Mouse (Mus musculus) E14TG2a.4 (cell line): ENCODE data around the gene Prss44.

Experiments
- CTCF ChIP-seq: conservative IDR thresholded peaks from 2 replicates; pipeline ENCODE4 v1.5.1; 2014; ENCODE audit warnings: low read length
- POU5F1 ChIP-seq: IDR thresholded peaks from 2 replicates; pipeline ENCODE4 v1.6.1; 2014; ENCODE audit warnings: low read length, borderline replicate concordance

DNA sequence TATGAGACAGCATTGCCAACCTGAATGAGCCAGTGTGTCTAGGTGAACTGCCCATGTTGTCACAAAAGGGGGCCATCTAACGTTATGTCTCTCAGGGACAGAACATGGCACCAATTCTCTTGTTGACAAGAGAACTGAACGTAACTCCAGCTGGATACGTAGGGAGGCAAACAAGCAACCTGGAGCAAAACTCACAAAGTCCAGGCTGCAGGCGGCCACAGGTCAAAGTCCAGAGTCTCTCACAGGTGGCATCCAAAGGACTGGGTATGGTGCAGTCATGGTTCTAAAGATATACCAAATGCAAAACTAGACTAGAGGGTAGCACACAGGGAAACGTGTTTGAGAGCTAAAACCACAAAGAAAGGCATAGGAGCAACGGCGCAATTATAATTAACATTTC lies 7.6 kb downstream of the Prss44 start:
- TF ChIP-seq CTCF (no peak), POU5F1 (no peak)
